Mouse (Mus musculus) kidney, embryonic 14.5 days (tissue): ENCODE data around the gene Zfp583. TPM values are rescaled to one million over a fixed set of nuclear protein-coding genes. Genes with fewer than 3 reads are reported as not detected.
"Not testable (repeated sequence)": the region's sequence is repeated elsewhere in the genome, so short reads cannot be mapped to it uniquely, and the experiment has no call there.

ENCODE experiments used
- ATAC-seq: fragments of 200-750 bp; cut with Nextera tagmentation; 2 replicates; pipeline ENCODE4 v1.8.0; 2017; ENCODE audit warnings: moderate number of reproducible peaks, mild to moderate bottlenecking, moderate TSS enrichment, moderate library complexity; ENCODE audit not compliant: low FRiP score, low TSS enrichment
- H3K27ac ChIP-seq: fragments of 300-500 bp; sonication (generic); 2 replicates; pipeline ENCODE4 v1.5.1; 2014; ENCODE audit warnings: low read depth, mild to moderate bottlenecking, low read length, moderate library complexity, mixed read lengths
- H3K27me3 ChIP-seq: fragments of 300-500 bp; sonication (generic); 2 replicates; pipeline ENCODE4 v1.6.1; 2014; ENCODE audit warnings: mild to moderate bottlenecking, low read length; ENCODE audit not compliant: control insufficient read depth, insufficient read depth
- H3K36me3 ChIP-seq: fragments of 300-500 bp; sonication (generic); 2 replicates; pipeline ENCODE4 v1.6.1; 2014; ENCODE audit warnings: low read length, mixed read lengths; ENCODE audit not compliant: control insufficient read depth, insufficient read depth
- H3K4me1 ChIP-seq: fragments of 300-500 bp; sonication (generic); 2 replicates; pipeline ENCODE4 v1.6.1; 2014; ENCODE audit warnings: low read length, mixed read lengths; ENCODE audit not compliant: control insufficient read depth, insufficient read depth
- H3K4me2 ChIP-seq: fragments of 300-500 bp; sonication (generic); replicated peaks from 2 replicates; pipeline ENCODE4 v1.6.1; 2014; ENCODE audit warnings: low read depth, mild to moderate bottlenecking, low read length
- H3K4me3 ChIP-seq: fragments of 300-500 bp; sonication (generic); 2 replicates; pipeline ENCODE4 v1.5.1; 2014; ENCODE audit warnings: mild to moderate bottlenecking, low read length
- H3K9ac ChIP-seq: fragments of 300-500 bp; sonication (generic); 2 replicates; pipeline ENCODE4 v1.6.1; 2014; ENCODE audit warnings: low read depth, mild to moderate bottlenecking, low read length, moderate library complexity
- H3K9me3 ChIP-seq: fragments of 300-500 bp; sonication (generic); 2 replicates; pipeline ENCODE4 v1.6.1; 2016; ENCODE audit warnings: low read length; ENCODE audit not compliant: control insufficient read depth
- WGBS: fragments of 180-500 bp; shearing (Covaris S2); extraction: QIAGEN DNeasy Blood & Tissue Kit; methylation state at CpG from one replicate; pipeline ENCODE4 v1.1.7; 2014; 5-methylcytosine and 5-hydroxymethylcytosine counted together
- polyA plus RNA-seq: library from polyadenylated mRNA; unstranded; fragments of >200 nt; fragmentation: Nextera tagmentation; extraction: Ambion mirVana; gene quantifications from 2 replicates; pipeline ENCODE4 v1.2.1, GENCODE M21; 2014

The Zfp583 gene
- polyA plus RNA-seq, 1 experiment from 2014 or later = 4.1 TPM

DNA sequence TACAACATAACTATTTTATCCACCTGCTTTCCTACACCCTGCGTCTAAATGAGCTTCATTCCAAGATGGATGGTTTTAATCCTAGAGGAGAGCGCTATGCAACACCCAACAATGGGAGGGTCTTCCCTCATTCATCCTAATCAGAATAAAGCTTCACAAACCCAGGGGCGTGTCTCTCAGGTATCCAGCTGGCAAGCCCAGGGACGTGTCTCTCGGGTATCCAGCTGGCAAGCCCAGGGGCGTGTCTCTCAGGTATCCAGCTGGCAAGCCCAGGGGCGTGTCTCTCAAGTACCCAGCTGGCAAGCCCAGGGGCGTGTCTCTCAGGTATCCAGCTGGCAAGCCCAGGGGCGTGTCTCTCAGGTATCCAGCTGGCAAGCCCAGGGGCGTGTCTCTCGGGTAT lies 30.3 kb downstream of the Zfp583 start:
- not testable (repeated sequence) for H3K36me3 ChIP-seq, H3K9me3 ChIP-seq, H3K4me1 ChIP-seq, H3K4me3 ChIP-seq, ATAC-seq, H3K27ac ChIP-seq, H3K4me2 ChIP-seq, H3K27me3 ChIP-seq, H3K9ac ChIP-seq
- WGBS = 79% methylated on average over 11 of the region's 11 CpGs

DNA sequence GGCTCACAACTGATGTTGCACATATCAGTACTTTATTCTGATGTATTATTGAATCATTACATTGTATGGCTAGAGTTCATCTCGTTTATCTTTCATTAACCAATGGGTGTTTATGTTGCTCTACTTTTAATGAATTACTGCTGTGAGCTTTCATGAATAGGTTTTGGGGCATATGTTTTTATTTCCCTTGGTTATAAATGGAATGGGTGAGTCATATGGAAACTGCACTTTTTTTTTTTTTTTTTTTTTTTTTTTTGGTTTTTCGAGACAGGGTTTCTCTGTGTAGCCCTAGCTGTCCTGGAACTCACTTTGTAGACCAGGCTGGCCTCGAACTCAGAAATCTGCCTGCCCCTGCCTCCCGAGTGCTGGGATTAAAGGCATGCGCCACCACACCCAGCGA lies 40.0 kb downstream of the Zfp583 start:
- not testable (repeated sequence) for ATAC-seq

DNA sequence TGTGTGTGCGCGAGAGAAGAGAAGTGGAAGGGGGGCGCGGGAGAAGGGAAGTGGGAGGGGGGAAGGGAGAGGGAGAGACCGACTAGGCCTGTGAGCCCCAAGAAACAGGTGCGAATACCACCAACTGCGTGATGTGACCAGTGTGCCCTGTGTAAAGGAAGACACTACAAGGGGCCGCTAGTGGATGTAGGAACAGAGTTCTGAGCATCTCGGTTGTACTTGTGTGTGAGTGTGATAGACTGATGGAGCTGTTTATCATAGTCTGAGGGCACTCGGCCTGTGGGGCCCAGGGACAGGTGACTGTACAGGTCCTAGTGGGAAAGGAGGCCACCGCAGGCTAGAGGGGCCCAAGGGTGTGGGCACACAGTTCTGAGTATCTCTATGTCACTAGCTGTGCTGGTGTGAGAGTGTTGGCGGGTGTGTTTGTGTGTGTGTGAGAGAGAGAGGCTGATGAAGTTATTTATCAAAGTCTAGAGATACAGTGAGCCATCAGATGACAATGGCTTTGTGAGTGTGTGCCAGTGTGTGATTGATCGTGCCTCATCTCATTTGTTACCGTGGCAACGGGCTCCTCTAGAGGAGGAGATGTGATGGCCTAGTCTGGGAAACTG lies 44.1 kb downstream of the Zfp583 start:
- no peak overlapping the region for H3K27ac ChIP-seq

More for the DNA sequence above, 40.0 kb downstream of the Zfp583 start:
- not testable (repeated sequence) for H3K4me1 ChIP-seq, H3K9ac ChIP-seq, H3K27me3 ChIP-seq, H3K9me3 ChIP-seq, H3K4me3 ChIP-seq, H3K36me3 ChIP-seq, H3K27ac ChIP-seq, H3K4me2 ChIP-seq
- 93% methylated on average over 4 of the region's 6 CpGs for WGBS

DNA sequence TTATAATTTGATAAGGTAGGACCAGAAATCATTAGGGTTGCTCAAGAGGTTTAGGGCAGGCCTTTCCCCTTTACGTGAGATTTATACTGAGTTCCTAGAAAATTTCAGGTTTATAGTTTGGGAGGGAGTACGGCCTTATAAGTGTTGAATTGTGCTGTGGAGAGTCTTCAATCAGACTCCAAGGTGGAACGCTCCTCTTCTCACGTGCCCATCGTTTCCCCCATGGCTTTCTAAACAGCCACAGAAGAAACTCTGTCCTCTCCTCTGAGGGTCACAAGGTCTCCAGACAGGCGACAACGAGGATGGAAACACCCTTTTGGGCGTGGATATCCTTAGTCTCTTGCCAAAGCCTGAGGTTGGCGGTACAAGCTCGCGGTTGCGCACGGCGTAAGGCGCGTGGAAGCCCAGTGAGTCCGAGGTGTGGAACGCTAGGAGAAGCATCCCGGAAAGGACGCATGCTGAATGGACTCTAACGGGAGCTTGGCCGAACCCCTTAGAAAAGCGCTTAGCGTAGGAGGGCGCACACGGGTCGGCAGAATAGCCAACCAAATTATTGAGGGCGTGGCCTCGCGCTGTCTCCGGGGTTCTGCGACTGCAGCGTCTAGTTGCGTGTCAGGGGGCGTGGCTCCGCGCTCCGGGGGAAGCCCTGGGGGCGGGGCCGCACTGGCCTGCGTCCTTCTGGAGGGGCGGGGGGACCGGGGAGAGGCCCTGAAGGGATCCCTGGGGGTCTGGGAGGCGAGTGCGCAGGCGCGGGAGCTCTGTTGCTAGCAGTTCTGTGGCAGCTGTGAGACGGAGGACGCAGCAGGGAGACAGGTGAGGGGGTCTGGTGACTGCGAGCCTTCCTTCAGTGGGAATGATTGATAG lies 45.0 kb downstream of the Zfp583 start, which contains the start of gene Zfp667:
Gene Zfp667 (plus strand): TSS at position 738 of the 864 bp plus-strand sequence.
- no peaks in the 10 kb centered on the region for H3K27me3 ChIP-seq
- peak within 1 kb of the TSS; percentile 68 for H3K4me2 ChIP-seq
- no peaks in the 10 kb centered on the region for H3K9me3 ChIP-seq
- H3K4me3 ChIP-seq = peak within 1 kb of the TSS; percentile 45
- H3K4me1 ChIP-seq = peaks cover 4% of the 10 kb centered on the region; the same call in 1 of the 2 replicates
- H3K27ac ChIP-seq = peak within 1 kb of the TSS; percentile 38; the same call in 1 of the 2 replicates
- 3% methylated on average over 49 of the region's 50 CpGs for WGBS
- ATAC-seq = peak; percentile 85
- no peaks in the 10 kb centered on the region for H3K36me3 ChIP-seq
- H3K9ac ChIP-seq = peak within 1 kb of the TSS; percentile 56

More for the DNA sequence above, 44.1 kb downstream of the Zfp583 start:
- peaks cover 4% of the 10 kb centered on the region; the same call in 1 of the 2 replicates for H3K4me1 ChIP-seq
- no peaks in the 10 kb centered on the region for H3K27me3 ChIP-seq
- WGBS = 31% methylated on average over 15 of the region's 15 CpGs
- H3K4me3 ChIP-seq = peak overlapping the region; percentile 45
- H3K4me2 ChIP-seq = peak overlapping the region; percentile 68
- H3K9ac ChIP-seq = peak overlapping the region; percentile 56
- ATAC-seq = peak; percentile 4
- H3K9me3 ChIP-seq = no peaks in the 10 kb centered on the region
- no peaks in the 10 kb centered on the region for H3K36me3 ChIP-seq

DNA sequence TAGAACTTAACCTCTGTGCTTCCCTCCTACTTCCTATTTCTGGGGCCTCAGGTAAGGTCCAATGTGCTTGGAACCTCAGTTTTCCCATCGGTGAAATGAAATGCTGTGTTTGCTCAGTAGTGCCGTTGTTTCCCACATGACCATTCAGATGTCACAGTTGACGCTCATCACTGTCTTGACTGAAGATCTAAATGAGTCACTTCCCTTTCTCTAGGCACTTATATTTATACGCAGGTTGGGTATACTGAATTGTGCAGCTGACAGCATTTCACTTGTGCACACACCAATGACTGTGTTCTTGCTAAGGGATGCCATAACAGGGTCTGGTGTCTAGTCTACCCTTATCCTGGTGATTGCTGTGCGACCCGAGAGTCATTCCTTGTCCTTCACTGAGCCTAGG lies 45.7 kb downstream of the Zfp583 start:
- no peaks in the 10 kb centered on the region for H3K36me3 ChIP-seq
- WGBS = 88% methylated on average over 6 of the region's 6 CpGs
- H3K27ac ChIP-seq = no peak overlapping the region
- no peak overlapping the region for H3K4me3 ChIP-seq
- ATAC-seq = no peak
- no peak overlapping the region for H3K9ac ChIP-seq
- H3K4me1 ChIP-seq = peaks cover 4% of the 10 kb centered on the region; the same call in 1 of the 2 replicates
- no peak overlapping the region for H3K4me2 ChIP-seq
- H3K9me3 ChIP-seq = no peaks in the 10 kb centered on the region
- no peaks in the 10 kb centered on the region for H3K27me3 ChIP-seq

DNA sequence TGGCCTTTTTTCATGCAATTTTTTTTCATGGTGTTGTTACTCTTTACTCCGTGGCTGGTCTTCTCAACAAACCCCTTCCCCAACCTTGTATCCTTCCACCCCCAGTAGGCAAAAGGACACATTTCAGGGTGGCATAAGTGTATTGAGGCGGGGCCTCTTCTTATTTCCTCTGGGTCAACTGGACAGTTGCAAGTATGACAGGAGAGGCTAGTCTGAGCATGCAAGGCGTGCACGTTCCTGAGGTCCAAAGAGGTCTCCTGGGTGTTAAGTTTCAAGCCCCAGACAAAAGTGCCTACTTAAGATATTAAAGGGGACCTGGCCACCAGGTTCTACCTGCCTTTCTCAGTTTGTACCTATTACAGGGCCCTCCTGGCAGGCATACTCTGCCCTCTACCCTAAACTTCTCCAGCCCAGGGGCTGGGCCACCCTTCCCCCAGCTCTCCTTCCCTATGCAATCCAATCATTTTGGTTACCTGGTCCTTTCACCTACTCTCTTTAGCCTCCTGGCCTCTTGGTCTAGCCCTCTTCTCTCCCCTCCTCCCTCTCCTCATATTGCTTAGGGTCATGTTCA lies 46.6 kb downstream of the Zfp583 start:
- Histone ChIP-seq H3K36me3 (no peaks in the 10 kb centered on the region), H3K9me3 (no peaks in the 10 kb centered on the region), H3K4me1 (peaks cover 4% of the 10 kb centered on the region; the same call in 1 of the 2 replicates), H3K27ac (no peak overlapping the region), H3K27me3 (no peaks in the 10 kb centered on the region), H3K4me2 (no peak overlapping the region), H3K4me3 (no peak overlapping the region), H3K9ac (no peak overlapping the region)
- ATAC-seq = no peak
- 79% methylated on average over 4 of the region's 4 CpGs for WGBS

DNA sequence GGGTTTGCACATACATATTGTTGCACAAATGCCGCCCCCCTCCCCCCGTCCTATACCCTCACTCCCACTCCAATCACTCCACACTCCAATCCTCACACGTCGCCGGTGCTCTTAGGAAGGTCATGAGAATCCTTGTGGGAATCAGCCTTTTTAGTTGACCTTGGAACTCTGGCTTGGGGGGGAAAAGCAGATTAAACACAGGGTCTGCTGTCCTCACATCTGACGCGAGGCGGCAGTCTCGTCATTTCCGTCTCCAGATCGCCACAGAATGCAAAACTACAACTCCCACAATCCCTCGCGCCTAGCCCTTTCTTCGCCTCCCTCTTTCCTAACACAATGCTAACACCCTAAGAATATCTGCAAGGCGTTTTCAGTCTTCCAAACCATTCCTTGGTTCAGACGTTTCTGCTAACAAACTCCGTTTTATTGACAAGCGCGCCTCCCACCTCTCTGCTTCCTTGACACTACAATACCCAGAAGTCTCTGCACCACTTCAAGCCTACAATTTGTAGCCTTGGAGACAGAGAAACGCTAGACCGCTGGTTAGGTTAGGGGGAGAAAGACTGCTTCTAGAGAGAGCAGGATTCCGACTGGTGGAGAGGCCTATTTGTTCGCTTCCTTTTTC lies 47.5 kb downstream of the Zfp583 start:
- no peaks in the 10 kb centered on the region for H3K9me3 ChIP-seq
- peak; percentile 66 for ATAC-seq
- 1% methylated on average over 23 of the region's 23 CpGs for WGBS
- no peaks in the 10 kb centered on the region for H3K36me3 ChIP-seq
- peaks cover 4% of the 10 kb centered on the region; the same call in 1 of the 2 replicates for H3K4me1 ChIP-seq
- H3K4me2 ChIP-seq = peak overlapping the region; percentile 58
- no peaks in the 10 kb centered on the region for H3K27me3 ChIP-seq
- peak overlapping the region; percentile 49 for H3K4me3 ChIP-seq
- peak overlapping the region; percentile 62; the same call in 1 of the 2 replicates for H3K9ac ChIP-seq
- peak overlapping the region; percentile 78 for H3K27ac ChIP-seq

DNA sequence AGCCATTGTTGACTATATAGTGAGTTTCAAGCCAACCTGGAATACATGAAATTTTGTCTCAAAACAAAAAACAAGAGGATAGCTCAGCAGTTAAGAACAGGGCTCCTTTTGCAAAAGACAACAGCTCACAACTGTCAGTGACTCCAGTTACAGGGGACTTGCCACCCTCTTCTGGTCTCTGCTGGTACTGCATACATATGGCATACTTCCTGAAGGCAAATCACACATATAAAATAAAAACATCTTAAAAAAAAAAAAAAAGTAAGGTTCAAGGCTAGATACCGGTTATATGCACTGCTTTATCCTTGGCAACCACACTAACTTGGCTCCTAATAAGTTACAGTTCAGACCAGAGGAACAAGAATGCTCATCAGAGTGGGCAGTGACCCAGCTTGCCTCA lies 48.3 kb downstream of the Zfp583 start:
- Histone ChIP-seq H3K9ac (no peak overlapping the region; the same call in 1 of the 2 replicates), H3K27ac (no peak overlapping the region; the same call in 1 of the 2 replicates), H3K36me3 (no peaks in the 10 kb centered on the region), H3K4me1 (peaks cover 4% of the 10 kb centered on the region; the same call in 1 of the 2 replicates), H3K9me3 (no peaks in the 10 kb centered on the region), H3K27me3 (no peaks in the 10 kb centered on the region), H3K4me3 (peak overlapping the region; percentile 49), H3K4me2 (peak overlapping the region; percentile 58)
- 0% methylated on average over 1 of the region's 1 CpGs for WGBS
- ATAC-seq = no peak
